Mouse (Mus musculus): ENCODE results near the gene Armc12. TPM values are rescaled to one million over a fixed set of nuclear protein-coding genes. Genes with fewer than 3 reads are reported as not detected.

The Armc12 gene
- polyA plus RNA-seq, 1 experiment = not detected

GRCm38 (mm10) chr17:28524009-28524695, 6.5 kb upstream of the Armc12 start:
- Histone ChIP-seq H3K4me3 (replicated peaks) (no peak overlapping the region), H3K36me3 (ENCODE audit: control insufficient read depth) (no peaks in the 10 kb centered on the region), H3K9me3 (ENCODE audit: control insufficient read depth, low read length) (no peaks in the 10 kb centered on the region), H3K4me1 (ENCODE audit: control insufficient read depth) (peaks cover 9% of the 10 kb centered on the region), H3K27me3 (ENCODE audit: control insufficient read depth) (peaks cover 40% of the 10 kb centered on the region)
- no peak for TF ChIP-seq TAL1 (IDR thresholded peaks at IDR 0.05; ENCODE audit: low read length)
- no peak for TF ChIP-seq GATA1 (IDR thresholded peaks at IDR 0.05; ENCODE audit: low read length)

GRCm38 (mm10) chr17:28524831-28525430, 5.7 kb upstream of the Armc12 start:
- peaks cover 38% of the 10 kb centered on the region for H3K27me3 ChIP-seq (ENCODE audit: control insufficient read depth)
- H3K4me1 ChIP-seq (ENCODE audit: control insufficient read depth) = peaks cover 9% of the 10 kb centered on the region
- TF ChIP-seq GATA1 (IDR thresholded peaks at IDR 0.05; ENCODE audit: low read length) = no peak
- TF ChIP-seq TAL1 (IDR thresholded peaks at IDR 0.05; ENCODE audit: low read length) = no peak

GRCm38 (mm10) chr17:28527184-28528042, 3.2 kb upstream of the Armc12 start:
- Histone ChIP-seq H3K36me3 (ENCODE audit: control insufficient read depth) (no peaks in the 10 kb centered on the region), H3K9me3 (ENCODE audit: control insufficient read depth, low read length) (no peaks in the 10 kb centered on the region), H3K27me3 (ENCODE audit: control insufficient read depth) (peaks cover 31% of the 10 kb centered on the region), H3K4me3 (replicated peaks) (no peak overlapping the region), H3K4me1 (ENCODE audit: control insufficient read depth) (peaks cover 8% of the 10 kb centered on the region)
- TF ChIP-seq GATA1 (IDR thresholded peaks at IDR 0.05; ENCODE audit: low read length) (no peak), TAL1 (IDR thresholded peaks at IDR 0.05; ENCODE audit: low read length) (no peak)

More at GRCm38 (mm10) chr17:28524831-28525430, 5.7 kb upstream of the Armc12 start:
- no peaks in the 10 kb centered on the region for H3K36me3 ChIP-seq (ENCODE audit: control insufficient read depth)
- H3K4me3 ChIP-seq (replicated peaks) = no peak overlapping the region
- H3K9me3 ChIP-seq (ENCODE audit: control insufficient read depth, low read length) = no peaks in the 10 kb centered on the region

- H3K4me1 ChIP-seq (ENCODE audit: control insufficient read depth) = peaks cover 3% of the 10 kb centered on the region
- H3K9me3 ChIP-seq (ENCODE audit: control insufficient read depth, low read length) = no peaks in the 10 kb centered on the region
- H3K36me3 ChIP-seq (ENCODE audit: control insufficient read depth) = no peaks in the 10 kb centered on the region
- H3K4me3 ChIP-seq (replicated peaks) = no peak overlapping the region
- peaks cover 25% of the 10 kb centered on the region for H3K27me3 ChIP-seq (ENCODE audit: control insufficient read depth)
- no peak for TF ChIP-seq TAL1 (IDR thresholded peaks at IDR 0.05; ENCODE audit: low read length)
Measured at GRCm38 (mm10) chr17:28528043-28528351, 2.6 kb upstream of the Armc12 start.

GRCm38 (mm10) chr17:28529116-28529515, 1.5 kb upstream of the Armc12 start:
- H3K4me3 ChIP-seq (replicated peaks) = no peak overlapping the region
- no peaks in the 10 kb centered on the region for H3K4me1 ChIP-seq (ENCODE audit: control insufficient read depth)
- H3K36me3 ChIP-seq (ENCODE audit: control insufficient read depth) = no peaks in the 10 kb centered on the region
- no peaks in the 10 kb centered on the region for H3K9me3 ChIP-seq (ENCODE audit: control insufficient read depth, low read length)
- no peak for TF ChIP-seq TAL1 (IDR thresholded peaks at IDR 0.05; ENCODE audit: low read length)
- peaks cover 14% of the 10 kb centered on the region for H3K27me3 ChIP-seq (ENCODE audit: control insufficient read depth)

GRCm38 (mm10) chr17:28531946-28532345, 1.3 kb downstream of the Armc12 start:
- TF ChIP-seq GATA1 (IDR thresholded peaks at IDR 0.05; ENCODE audit: low read length) (no peak), TAL1 (IDR thresholded peaks at IDR 0.05; ENCODE audit: low read length) (no peak)
- H3K27me3 ChIP-seq (ENCODE audit: control insufficient read depth) = peaks cover 7% of the 10 kb centered on the region
- no peaks in the 10 kb centered on the region for H3K9me3 ChIP-seq (ENCODE audit: control insufficient read depth, low read length)
- H3K4me1 ChIP-seq (ENCODE audit: control insufficient read depth) = no peaks in the 10 kb centered on the region
- H3K4me3 ChIP-seq (replicated peaks) = no peak overlapping the region
- no peaks in the 10 kb centered on the region for H3K36me3 ChIP-seq (ENCODE audit: control insufficient read depth)

GRCm38 (mm10) chr17:28532557-28532956, 2.0 kb downstream of the Armc12 start:
- peaks cover 7% of the 10 kb centered on the region for H3K27me3 ChIP-seq (ENCODE audit: control insufficient read depth)
- H3K4me3 ChIP-seq (replicated peaks) = no peak overlapping the region
- no peaks in the 10 kb centered on the region for H3K36me3 ChIP-seq (ENCODE audit: control insufficient read depth)
- H3K9me3 ChIP-seq (ENCODE audit: control insufficient read depth, low read length) = no peaks in the 10 kb centered on the region
- H3K4me1 ChIP-seq (ENCODE audit: control insufficient read depth) = no peaks in the 10 kb centered on the region
- TF ChIP-seq TAL1 (IDR thresholded peaks at IDR 0.05; ENCODE audit: low read length) = no peak
- no peak for TF ChIP-seq GATA1 (IDR thresholded peaks at IDR 0.05; ENCODE audit: low read length)

GRCm38 (mm10) chr17:28533327-28533726, 2.7 kb downstream of the Armc12 start:
- no peak for TF ChIP-seq TAL1 (IDR thresholded peaks at IDR 0.05; ENCODE audit: low read length)
- no peak for TF ChIP-seq GATA1 (IDR thresholded peaks at IDR 0.05; ENCODE audit: low read length)

GRCm38 (mm10) chr17:28537881-28538280, 7.3 kb downstream of the Armc12 start:
- no peaks in the 10 kb centered on the region for H3K4me1 ChIP-seq (ENCODE audit: control insufficient read depth)
- peaks cover 33% of the 10 kb centered on the region for H3K9me3 ChIP-seq (ENCODE audit: control insufficient read depth, low read length)
- H3K27me3 ChIP-seq (ENCODE audit: control insufficient read depth) = peaks cover 2% of the 10 kb centered on the region
- H3K4me3 ChIP-seq (replicated peaks) = no peak overlapping the region
- no peaks in the 10 kb centered on the region for H3K36me3 ChIP-seq (ENCODE audit: control insufficient read depth)
- no peak for TF ChIP-seq TAL1 (IDR thresholded peaks at IDR 0.05; ENCODE audit: low read length)
- TF ChIP-seq GATA1 (IDR thresholded peaks at IDR 0.05; ENCODE audit: low read length) = no peak

More at GRCm38 (mm10) chr17:28533327-28533726, 2.7 kb downstream of the Armc12 start:
- H3K36me3 ChIP-seq (ENCODE audit: control insufficient read depth) = no peaks in the 10 kb centered on the region
- H3K9me3 ChIP-seq (ENCODE audit: control insufficient read depth, low read length) = peaks cover 5% of the 10 kb centered on the region
- H3K27me3 ChIP-seq (ENCODE audit: control insufficient read depth) = peaks cover 9% of the 10 kb centered on the region
- no peak overlapping the region for H3K4me3 ChIP-seq (replicated peaks)
- no peaks in the 10 kb centered on the region for H3K4me1 ChIP-seq (ENCODE audit: control insufficient read depth)
